Mouse (Mus musculus) urinary bladder, adult 2 months (tissue): ENCODE data around the gene Smoc1. TPM values are rescaled to one million over a fixed set of nuclear protein-coding genes. Genes with fewer than 3 reads are reported as not detected.

Experiments used
- DNase-seq: peaks from one replicate; pipeline ENCODE4 v3.0.0; 2022; ENCODE audit warnings: low spot score
- polyA plus RNA-seq: library from polyadenylated mRNA; depleted of rRNA; stranded (reverse); fragments of >200 nt; gene quantifications from 2 replicates; pipeline ENCODE4 v1.2.3, GENCODE M21; 2012

The Smoc1 gene
- polyA plus RNA-seq, 1 experiment = 9.5 TPM

DNA sequence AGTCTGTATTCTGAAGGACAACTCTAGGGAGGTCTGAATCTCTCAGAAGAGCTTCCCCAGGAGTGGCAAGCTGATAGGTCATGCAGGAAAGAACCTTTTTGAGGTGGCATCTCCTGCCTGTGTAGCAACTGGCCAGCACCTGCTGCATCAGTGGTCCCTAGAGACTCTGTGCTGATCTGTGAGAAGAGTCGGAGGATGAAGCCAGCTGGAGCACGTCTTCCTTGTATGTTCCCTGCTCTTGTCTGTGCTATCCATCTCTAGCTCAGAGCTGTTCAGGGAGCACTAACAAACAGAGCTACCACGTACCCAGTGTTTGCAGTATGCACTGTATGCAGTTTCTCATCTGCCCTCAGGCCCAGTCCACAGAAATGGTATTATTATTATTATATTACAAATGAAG is 54.4 kb downstream of the Smoc1 start:
- no peak for DNase-seq

DNA sequence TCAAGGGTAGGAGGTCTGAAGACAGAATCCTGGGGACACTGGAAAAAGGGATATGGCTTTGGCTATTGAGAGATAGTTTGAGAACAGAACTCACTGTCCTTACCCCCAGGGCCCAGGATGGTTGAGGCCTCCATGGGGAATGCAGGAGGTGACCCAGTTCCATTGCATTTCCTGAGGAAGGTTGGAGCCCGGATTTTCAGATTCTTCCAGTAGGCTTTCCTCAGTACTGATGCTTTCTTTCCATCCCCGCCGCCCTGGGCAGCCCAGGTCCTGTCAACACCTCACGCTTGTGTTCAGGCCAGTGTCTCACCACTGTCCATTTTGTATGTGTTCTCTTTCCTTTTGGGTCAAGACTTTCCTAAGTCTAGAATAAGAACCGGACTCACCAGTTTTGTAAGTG is 56.5 kb downstream of the Smoc1 start:
- DNase-seq = no peak

DNA sequence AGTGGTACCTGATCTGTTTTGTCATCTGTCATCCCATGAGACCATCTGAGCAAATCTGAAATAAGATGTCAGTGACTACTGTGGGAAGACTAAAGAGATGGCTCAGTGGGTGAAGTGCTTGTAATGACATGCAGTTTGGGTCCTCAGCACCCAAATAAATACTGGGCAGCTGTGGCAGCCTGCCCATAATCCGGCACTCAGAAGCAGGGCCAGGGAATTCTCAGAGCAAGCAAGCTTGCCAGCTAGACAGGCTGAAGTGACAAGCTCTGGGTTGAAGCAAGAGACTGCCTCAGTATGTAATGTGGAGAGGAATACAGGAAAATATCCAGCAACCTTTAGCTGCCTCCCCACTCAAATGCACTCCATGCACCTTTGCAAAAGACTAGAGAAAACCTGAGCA is 58.6 kb downstream of the Smoc1 start:
- no peak for DNase-seq

DNA sequence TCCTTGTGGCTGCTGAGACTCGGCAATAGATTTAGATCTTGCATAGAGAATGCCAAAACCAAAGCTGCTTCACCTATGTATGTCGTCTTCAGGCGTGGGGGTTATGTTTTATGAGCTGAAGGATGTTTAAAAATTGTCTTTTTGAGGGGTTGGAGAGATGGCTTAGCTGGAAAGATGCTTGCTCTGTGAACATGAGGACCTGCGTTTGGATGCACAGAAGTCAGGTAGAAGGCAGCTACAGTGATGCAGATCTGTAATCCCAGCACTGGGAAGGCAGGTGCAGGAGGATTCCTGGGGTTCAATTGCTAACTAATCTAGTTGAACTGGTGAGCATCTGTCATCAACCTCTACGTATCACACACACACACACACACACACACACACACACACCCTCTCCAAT is 61.5 kb downstream of the Smoc1 start:
- DNase-seq = no peak

DNA sequence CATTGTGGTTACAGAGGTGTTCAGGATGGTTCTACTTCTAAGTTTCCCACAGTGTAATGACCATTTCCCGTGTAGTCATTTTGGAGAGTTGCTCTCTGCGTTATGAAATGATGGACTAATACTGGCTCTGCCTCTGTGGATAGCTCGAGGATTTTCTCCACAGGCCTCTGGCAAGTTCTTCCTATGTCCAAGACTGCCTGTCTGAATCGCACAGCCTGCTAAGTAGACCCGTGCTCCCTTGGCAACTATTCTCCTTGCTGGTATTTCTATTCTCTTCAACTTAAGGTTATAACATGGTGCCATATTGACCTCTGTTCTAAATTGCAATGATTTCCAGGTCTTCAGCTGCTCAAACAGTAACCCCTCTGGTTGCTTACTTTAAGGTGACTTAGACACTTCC is 65.0 kb downstream of the Smoc1 start:
- DNase-seq = no peak

DNA sequence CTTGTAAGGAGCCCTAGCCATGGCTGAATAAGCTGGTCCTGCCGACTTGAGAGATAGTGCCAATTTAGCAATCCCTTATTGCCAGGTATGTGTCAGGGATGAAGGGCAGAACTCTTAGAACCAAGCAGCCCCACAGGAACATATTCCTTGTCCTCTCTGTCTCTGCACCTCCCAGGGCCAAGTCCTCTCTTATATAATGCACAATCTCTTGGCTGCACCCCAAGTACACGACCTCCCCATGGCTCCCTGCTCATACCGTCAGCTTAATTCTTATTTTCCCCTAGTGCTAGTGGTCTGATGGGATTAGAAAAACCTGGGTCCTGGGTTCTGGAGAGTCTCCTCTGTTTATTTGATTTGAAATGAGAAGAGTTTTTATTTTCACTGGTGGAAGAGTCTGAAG is 66.0 kb downstream of the Smoc1 start:
- no peak for DNase-seq

DNA sequence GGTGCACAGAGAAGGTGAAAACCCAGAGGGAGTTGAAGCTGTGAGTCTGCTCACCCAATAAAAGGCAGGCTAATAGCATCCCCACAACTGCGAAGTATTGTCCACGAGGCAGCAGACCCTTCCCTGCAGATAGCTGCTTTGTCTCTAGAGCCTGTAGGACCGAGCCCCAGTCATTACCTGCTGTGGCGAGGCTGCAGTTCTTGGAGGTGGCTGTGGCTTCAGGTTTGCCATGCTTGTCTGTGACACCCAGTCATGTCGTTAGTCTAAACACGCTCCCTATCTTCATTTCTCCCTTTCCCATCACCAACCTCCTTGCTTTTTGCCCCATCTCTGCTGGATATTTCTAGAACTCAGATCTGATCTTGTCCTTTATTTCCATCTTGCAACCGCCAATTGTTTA is 66.6 kb downstream of the Smoc1 start:
- no peak for DNase-seq

DNA sequence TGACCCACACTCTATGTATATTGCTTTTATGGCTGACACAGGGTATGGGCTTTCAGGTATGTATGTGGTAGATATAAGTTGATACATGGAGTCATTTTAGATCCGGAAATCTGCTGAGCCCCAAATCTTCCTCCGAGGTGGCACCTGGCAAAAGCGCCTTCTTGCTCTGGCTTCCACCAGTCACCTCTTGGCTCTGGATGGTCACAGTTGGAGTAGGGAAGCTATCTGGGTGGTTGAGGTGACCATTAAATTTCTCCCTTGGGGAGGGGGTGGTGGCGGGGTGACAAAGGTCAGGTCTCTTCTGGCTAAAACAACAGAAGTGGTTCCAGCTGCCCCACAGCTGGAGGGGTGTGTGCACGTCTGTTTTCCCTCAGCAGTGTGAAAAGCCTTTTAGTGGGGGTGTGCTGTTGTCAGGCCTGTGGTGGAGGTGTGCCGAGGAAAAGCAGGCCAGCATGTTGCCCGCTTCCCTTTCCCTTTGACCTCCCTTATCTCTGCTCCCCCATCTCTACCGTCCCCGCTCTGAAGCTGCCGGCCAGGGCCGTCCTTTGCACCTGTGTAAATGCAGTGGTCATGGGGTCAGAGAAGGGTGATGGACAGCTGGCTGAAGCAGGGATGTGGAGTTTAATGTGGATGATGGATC is 68.3 kb downstream of the Smoc1 start:
- no peak for DNase-seq

DNA sequence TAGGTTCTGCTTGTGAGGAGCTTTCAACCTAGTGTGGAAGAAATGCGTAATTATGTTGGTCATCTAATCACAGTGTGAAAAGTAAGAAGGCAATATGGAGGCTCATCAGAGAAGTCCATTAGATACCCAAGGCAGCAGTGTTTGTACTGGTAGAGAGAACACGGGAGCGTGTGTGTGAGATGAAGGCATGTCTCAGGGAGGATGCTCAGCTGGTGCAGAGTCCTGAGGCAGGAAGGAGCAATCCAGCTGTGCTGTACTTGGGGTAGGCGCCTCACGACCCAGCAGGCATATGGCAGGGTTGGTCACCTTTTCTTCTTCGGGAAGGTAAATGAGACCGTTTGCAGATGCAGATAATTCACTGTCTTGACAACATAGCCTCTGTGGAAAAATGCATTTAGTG is 70.7 kb downstream of the Smoc1 start:
- DNase-seq = no peak

DNA sequence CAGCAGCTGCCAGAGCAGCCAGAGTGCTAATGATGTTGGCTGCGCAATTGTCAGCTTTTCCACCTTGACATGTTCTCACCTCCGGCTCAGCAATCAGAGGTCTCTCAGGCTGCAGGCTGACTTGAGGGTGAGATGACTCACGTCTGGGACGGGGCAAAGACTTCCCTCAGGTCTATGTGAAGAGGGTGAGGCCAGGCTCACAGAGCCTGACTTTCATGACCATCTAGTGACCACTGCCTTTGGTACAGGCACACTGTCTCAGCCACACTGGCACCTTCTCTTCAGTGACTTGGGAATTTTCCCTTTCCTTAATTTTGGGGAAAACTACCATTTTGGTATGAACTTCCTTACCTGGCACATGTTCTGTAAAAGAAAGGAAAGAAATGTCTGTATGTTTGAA is 71.1 kb downstream of the Smoc1 start:
- no peak for DNase-seq

DNA sequence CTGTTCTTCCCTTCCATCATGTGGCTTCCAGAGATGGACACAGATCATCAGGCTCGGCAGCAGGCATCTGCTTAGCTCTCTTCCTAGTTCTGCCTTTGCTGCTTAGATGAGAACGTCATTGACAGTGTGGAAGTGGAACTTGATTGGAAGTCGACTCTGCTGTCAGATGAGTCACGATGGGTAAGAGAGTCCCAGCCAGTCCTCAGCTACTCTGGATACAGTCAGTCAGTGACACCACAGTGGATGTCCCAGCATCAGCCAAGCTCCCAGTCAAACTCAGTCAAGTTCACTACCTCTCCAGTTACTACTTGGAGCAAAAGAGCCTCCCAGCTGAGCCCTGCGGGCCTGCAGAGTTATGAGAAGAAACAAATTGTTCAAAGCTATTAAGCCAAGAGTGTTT is 72.6 kb downstream of the Smoc1 start:
- DNase-seq = no peak

DNA sequence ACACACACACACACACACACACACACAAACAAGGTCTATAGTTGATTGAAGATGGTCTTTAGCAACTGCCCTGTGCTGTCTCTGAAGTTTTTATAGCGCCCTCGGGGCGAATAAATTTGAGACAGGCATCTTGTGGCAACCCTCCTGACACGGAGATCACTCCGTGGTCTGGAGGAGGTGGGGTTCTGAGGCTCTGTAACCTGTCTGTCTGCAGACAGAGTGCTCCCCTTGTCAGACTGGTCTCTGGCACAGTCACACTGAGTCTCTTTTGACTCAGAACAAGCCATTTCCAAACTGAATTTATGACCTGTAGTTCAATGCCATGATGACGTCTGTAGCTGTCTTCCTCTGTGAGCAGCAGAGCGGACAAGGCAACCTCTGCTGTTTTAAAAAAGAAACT is 75.1 kb downstream of the Smoc1 start:
- no peak for DNase-seq

DNA sequence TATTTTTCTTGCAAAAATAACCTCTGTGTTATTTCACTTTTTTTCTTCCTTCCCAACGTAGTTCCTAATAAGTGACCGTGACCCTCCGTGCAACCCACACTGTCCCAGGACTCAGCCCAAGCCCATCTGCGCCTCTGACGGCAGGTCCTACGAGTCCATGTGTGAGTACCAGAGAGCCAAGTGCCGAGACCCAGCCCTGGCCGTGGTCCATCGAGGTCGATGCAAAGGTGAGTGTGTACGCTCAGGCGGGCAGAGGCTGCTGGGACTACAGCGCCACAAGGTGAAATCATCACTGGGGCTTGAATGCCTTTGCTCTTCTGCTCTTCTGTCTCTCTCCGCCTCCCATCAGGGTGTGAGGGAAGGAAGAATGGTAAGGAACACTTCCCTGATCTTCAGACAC is 77.9 kb downstream of the Smoc1 start:
- DNase-seq = no peak

DNA sequence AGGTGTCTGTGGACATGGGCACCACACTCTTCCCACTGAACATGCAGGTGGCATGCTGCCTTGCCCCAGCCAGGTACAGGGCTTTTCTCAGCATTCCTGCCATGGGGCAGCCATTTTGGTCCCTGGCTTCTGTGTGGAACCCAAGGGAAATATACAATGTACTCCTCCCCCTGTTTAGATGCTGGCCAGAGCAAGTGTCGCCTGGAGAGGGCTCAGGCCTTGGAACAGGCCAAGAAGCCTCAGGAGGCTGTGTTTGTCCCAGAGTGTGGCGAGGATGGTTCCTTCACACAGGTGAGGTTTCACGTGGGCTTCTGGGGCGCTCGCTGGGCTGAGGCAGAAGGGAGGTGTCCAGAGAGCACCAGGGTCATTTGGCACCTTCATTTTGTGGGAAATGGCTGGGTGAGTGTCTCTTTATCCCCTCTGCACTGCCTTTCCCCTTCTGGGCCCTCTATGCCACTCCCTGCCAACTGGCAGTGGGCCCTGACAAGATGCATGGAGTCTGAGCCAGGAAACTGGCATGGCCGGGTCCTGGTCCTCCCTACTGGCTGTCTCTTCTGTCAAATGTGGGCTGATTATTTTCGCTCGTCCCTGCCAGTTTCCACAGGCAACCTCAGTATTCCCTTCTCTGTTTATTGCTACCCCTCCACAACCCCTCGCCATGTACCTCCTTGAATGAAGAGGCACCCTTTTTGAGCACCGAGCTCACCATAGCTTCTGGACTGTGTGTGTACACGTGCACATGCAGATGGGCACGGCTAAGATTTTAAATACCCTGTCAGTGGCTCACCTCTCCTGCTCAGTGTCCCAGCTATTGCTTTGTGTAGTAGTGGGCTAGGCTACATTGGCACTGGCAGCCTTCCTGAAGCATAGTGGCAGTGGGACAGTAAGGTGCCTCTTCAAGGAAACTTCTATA is 79.4 kb downstream of the Smoc1 start:
- no peak for DNase-seq

DNA sequence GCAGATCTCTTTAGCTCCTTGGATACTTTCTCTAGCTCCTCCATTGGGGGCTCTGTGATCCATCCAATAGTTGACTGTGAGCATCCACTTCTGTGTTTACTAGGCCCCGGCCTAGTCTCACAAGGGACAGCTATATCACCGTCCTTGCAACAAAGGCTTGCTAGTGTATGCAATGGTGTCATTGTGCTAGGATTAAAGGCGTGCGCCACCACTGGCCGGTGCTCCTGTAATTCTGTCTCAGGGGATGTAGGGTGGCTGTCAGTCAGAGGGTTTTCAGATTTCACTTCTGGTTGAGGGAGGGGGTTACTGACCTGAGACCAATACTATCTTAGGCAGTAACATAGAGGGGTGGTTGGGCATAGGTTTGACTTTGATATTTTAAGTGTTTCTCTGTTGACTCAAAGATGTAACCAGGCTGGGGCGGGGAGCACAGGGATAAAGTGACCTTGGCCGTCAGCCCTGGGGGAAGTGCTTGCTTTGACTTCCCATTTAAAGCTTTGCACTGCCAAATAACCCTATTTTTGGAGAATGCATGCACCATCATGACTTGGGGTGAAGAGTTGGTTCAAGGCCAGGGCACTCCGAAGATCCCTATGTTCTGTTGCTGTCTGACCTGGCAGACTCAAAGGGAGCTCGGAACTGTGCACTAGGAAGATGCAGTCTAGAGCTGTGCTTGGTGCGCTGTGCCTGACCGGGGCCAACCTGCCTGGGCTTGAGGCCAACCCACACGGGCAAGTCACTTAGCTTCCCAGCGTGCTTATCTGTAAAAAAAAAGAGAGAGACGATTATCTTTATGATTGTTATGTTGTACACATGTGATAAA is 80.9 kb downstream of the Smoc1 start:
- DNase-seq = no peak

DNA sequence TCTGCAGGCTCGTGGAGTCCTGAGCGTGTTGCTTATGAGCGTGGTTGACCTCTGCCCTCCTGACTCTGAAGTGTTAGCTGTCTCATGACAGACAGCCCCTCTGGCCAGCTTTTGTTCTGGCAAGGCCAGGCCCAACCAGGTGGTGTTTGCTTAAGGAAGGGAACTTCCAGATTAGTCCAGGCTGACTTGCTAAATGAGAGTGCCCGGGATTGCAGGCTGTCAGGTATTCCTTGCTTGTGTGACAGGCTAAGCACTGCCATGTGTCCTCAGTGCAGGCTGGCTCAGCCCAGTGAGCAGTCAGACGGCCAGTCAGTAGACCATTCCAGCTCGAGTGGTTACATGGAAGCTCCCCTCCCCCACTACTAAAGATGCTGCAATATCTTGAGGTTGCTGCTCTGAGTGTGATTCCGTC is 82.0 kb downstream of the Smoc1 start:
- DNase-seq = no peak

DNA sequence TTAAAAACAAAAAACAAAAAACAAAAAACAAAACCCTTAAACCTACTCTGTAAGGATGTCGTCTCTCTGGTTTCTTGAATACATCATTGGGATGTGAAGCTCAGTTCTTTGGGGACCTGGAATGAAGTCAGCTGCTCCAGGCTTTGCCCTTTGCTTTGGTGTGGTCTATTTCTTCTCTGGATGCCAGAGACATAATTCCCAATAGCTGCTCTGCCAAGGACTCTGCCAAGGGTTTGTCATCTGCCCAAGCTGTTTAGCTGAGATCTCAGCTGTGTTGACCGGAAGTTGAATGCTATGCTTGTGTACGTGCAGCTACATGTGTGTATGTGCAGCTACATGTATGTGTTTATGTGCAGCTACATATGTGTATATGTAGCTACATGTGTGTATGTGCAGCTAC is 83.4 kb downstream of the Smoc1 start:
- no peak for DNase-seq

DNA sequence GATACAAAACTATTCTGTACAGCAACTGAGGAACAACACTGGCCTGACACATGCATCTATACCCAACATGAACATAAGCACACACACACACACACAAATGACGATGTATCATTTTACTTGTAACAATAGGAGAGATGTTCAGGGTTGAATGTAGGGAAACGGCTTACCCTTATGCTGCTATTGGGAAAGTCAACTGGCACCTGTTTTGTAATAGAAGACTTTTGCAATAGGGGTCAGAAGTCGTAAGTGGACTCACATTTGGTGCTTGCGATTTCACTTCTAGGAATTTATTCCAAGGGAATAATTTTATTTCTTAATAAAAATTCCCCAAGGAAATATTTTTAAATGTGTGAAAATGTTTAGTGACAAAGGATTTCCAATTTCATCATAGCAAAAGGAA is 85.7 kb downstream of the Smoc1 start:
- DNase-seq = no peak

DNA sequence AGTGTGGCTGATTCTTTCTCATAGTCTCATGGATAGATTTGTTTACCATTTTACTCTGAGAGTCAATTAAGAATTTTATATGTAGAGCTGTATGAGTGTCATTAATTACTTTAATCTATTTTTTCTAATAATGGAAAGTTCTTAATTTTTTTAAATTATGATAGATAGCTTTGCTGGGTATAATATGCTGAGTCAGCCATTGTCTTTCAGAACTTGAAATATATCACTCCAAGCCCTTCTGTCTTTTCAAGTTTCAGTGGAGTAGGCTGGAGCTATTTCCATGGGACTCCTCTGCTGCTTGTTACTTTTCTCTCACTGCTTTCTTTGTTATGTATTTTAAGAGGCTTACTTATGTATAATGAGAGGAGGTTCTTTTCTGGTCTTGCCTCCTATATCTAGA is 93.7 kb downstream of the Smoc1 start:
- DNase-seq = no peak

DNA sequence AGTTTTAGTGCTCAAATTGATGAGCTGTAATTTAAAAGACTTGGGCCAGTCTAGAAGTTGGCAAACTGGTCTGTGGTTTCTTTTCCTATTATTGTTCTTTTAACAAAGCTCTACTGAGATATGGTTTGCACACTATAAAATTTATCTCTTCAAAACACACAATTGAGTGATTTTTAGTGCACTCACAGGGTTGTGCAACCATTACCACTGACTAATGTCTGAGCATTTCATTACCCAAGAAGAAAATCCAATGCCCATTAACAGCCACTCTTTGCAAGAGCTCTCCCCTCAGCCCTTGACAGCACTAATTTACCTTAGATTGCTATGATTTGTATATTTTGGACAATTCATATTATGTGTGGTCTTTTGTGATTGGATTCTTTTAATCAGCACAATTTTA is 97.2 kb downstream of the Smoc1 start:
- DNase-seq = no peak

DNA sequence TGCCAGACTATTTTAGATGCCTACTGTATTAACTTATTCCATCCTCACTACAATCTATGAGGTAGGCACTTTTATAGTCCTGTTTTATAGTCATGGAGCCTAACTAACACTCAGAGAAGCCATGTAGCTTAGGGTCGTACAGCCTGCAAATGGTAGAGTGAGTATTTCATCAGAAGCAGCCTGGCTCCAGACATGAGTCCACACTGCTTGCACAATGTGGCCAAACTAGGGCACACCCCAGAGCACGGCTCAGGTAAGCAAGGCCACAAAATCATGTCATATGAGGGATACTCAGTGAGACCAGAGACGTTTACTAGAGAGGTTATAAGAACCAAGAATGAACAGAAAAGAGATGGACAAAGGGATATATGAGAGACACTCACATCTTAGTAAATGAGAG is 100.2 kb downstream of the Smoc1 start:
- DNase-seq = no peak

DNA sequence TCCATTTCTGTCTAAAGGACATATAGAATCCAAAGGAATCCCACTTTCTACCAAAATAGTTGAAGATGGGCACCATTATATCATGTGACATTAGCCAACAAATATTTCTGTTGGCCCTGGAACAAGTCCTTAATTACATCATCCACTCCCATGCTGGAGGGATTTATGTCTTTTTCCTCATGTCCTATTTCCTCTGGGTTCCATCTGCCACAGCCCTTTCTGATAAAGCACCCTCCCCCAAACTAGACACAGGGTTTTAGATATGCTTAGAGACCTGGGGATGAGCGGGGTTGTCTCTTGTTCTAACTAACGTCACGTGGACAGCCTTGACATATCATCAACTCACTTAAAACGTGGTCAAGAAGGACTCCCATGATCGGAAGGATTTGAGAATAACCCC is 102.1 kb downstream of the Smoc1 start:
- DNase-seq = no peak

DNA sequence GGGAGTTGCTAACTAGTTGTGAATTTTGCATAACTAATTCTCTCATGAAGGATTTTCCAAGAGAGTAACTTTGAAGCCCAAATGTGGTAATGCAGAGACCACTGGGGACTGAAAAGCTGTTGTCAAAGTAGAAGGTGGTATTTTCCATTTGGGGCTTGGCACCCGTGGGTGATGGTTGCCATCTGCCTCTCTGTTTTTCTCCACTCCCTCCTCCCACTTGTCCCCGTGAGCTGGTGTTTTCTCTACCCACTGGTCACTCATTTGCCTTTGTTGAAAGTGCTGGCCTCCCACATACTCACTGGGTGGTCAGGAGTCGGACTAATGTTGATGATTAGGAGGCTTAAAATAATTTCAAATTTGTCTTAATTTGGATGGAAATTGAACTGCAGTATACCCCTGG is 104.1 kb downstream of the Smoc1 start:
- no peak for DNase-seq
